Mouse (Mus musculus): ENCODE data around the gene Tctex1d4. TPM values are rescaled to one million over a fixed set of nuclear protein-coding genes. Genes with fewer than 3 reads are reported as not detected.

The Tctex1d4 gene
- total RNA-seq, 2 experiments from 2014 or later, result 0.47 TPM; not detected in 1

- no peak for DNase-seq (ENCODE audit: low spot score in 2 of 2)
Observed at GRCm38 (mm10) chr4:117138295-117139216, 12.0 kb downstream of the Tctex1d4 start.

- no peak for DNase-seq (ENCODE audit: low spot score in 2 of 2)
Observed at GRCm38 (mm10) chr4:117139217-117139612, 12.6 kb downstream of the Tctex1d4 start.

- DNase-seq (ENCODE audit: low spot score in 2 of 2), result no peak
Observed at GRCm38 (mm10) chr4:117140613-117141012, 14.0 kb downstream of the Tctex1d4 start.

- no peak for DNase-seq (ENCODE audit: low spot score in 2 of 2)
Observed at GRCm38 (mm10) chr4:117143023-117143422, 16.4 kb downstream of the Tctex1d4 start.

GRCm38 (mm10) chr4:117145248-117145647 lies 18.7 kb downstream of the Tctex1d4 start:
- no peak for DNase-seq (ENCODE audit: low spot score in 2 of 2)

- peak; percentile 80 to 87 for DNase-seq (ENCODE audit: low spot score in 2 of 2)
Observed at GRCm38 (mm10) chr4:117146176-117146575, 19.6 kb downstream of the Tctex1d4 start.

- DNase-seq (ENCODE audit: low spot score in 2 of 2), result no peak
Observed at GRCm38 (mm10) chr4:117148047-117148713, 21.6 kb downstream of the Tctex1d4 start.

- DNase-seq (ENCODE audit: low spot score in 2 of 2), result no peak
Observed at GRCm38 (mm10) chr4:117148815-117149214, 22.2 kb downstream of the Tctex1d4 start.

GRCm38 (mm10) chr4:117149291-117150211 lies 23.0 kb downstream of the Tctex1d4 start:
- DNase-seq (ENCODE audit: low spot score in 2 of 2), result no peak

GRCm38 (mm10) chr4:117150212-117150733 lies 23.7 kb downstream of the Tctex1d4 start:
- no peak for DNase-seq (ENCODE audit: low spot score in 2 of 2)

- DNase-seq (ENCODE audit: low spot score in 2 of 2), result no peak
Observed at GRCm38 (mm10) chr4:117151416-117151815, 24.8 kb downstream of the Tctex1d4 start.

- DNase-seq (ENCODE audit: low spot score in 2 of 2), result no peak
Observed at GRCm38 (mm10) chr4:117152714-117153113, 26.1 kb downstream of the Tctex1d4 start.

GRCm38 (mm10) chr4:117155020-117155791 lies 28.6 kb downstream of the Tctex1d4 start:
- peak in 1 of 2 experiments; percentile 28 for DNase-seq (ENCODE audit: low spot score in 2 of 2)

- peak; percentile 68 to 82 for DNase-seq (ENCODE audit: low spot score in 2 of 2)
Observed at GRCm38 (mm10) chr4:117155792-117156355, 29.3 kb downstream of the Tctex1d4 start, which contains the start of gene Rps8. Rps8 (minus strand) TSS chr4:117156243.

GRCm38 (mm10) chr4:117156372-117156771 lies 29.8 kb downstream of the Tctex1d4 start:
- DNase-seq (ENCODE audit: low spot score in 2 of 2), result no peak

- no peak for DNase-seq (ENCODE audit: low spot score in 2 of 2)
Observed at GRCm38 (mm10) chr4:117159666-117160065, 33.1 kb downstream of the Tctex1d4 start.

- no peak for DNase-seq (ENCODE audit: low spot score in 2 of 2)
Observed at GRCm38 (mm10) chr4:117161183-117161582, 34.6 kb downstream of the Tctex1d4 start.

GRCm38 (mm10) chr4:117169936-117170335 lies 43.3 kb downstream of the Tctex1d4 start:
- no peak for DNase-seq (ENCODE audit: low spot score in 2 of 2)
